Mouse (Mus musculus): ENCODE results near the gene Fam107a. TPM values are rescaled to one million over a fixed set of nuclear protein-coding genes. Genes with fewer than 3 reads are reported as not detected.

Fam107a gene
- polyA plus RNA-seq, 1 experiment from 2014 or later, result 0.11 TPM

- Histone ChIP-seq H3K9ac (no peak overlapping the region), H3K27me3 (replicated peaks) (no peaks in the 10 kb centered on the region), H3K36me3 (no peaks in the 10 kb centered on the region), H3K4me1 (replicated peaks) (no peaks in the 10 kb centered on the region), H3K27ac (ENCODE audit: poor library complexity, severe bottlenecking) (no peak overlapping the region), H3K4me3 (no peak overlapping the region), H3K4me2 (no peak overlapping the region), H3K9me3 (replicated peaks) (peaks cover 9% of the 10 kb centered on the region)
- no peak for ATAC-seq (ENCODE audit: insufficient number of reproducible peaks, low FRiP score)
- 58% methylated on average over 10 of the region's 10 CpGs for WGBS
Observed at GRCm38 (mm10) chr14:8335947-8336346, 18.1 kb upstream of the Fam107a start.

GRCm38 (mm10) chr14:8334511-8334910, 16.7 kb upstream of the Fam107a start:
- peaks cover 9% of the 10 kb centered on the region for H3K9me3 ChIP-seq (replicated peaks)
- no peak overlapping the region for H3K4me2 ChIP-seq
- no peaks in the 10 kb centered on the region for H3K27me3 ChIP-seq (replicated peaks)
- WGBS, result 73% methylated on average over 3 of the region's 3 CpGs
- no peak overlapping the region for H3K4me3 ChIP-seq
- H3K9ac ChIP-seq, result no peak overlapping the region
- no peak for ATAC-seq (ENCODE audit: insufficient number of reproducible peaks, low FRiP score)
- H3K4me1 ChIP-seq (replicated peaks), result no peaks in the 10 kb centered on the region
- no peaks in the 10 kb centered on the region for H3K36me3 ChIP-seq
- no peak overlapping the region for H3K27ac ChIP-seq (ENCODE audit: poor library complexity, severe bottlenecking)

- 83% methylated on average over 11 of the region's 11 CpGs for WGBS
- Histone ChIP-seq H3K36me3 (no peaks in the 10 kb centered on the region), H3K9me3 (replicated peaks) (peaks cover 9% of the 10 kb centered on the region), H3K27ac (ENCODE audit: poor library complexity, severe bottlenecking) (no peak overlapping the region), H3K4me3 (no peak overlapping the region), H3K27me3 (replicated peaks) (no peaks in the 10 kb centered on the region), H3K4me1 (replicated peaks) (no peaks in the 10 kb centered on the region), H3K9ac (no peak overlapping the region), H3K4me2 (no peak overlapping the region)
- no peak for ATAC-seq (ENCODE audit: insufficient number of reproducible peaks, low FRiP score)
Observed at GRCm38 (mm10) chr14:8332314-8333252, 14.8 kb upstream of the Fam107a start.

- Histone ChIP-seq H3K9ac (no peak overlapping the region), H3K27ac (ENCODE audit: poor library complexity, severe bottlenecking) (no peak overlapping the region), H3K4me3 (no peak overlapping the region), H3K4me2 (no peak overlapping the region), H3K4me1 (replicated peaks) (no peaks in the 10 kb centered on the region), H3K36me3 (no peaks in the 10 kb centered on the region), H3K9me3 (replicated peaks) (no peaks in the 10 kb centered on the region), H3K27me3 (replicated peaks) (no peaks in the 10 kb centered on the region)
- 76% methylated on average over 14 of the region's 14 CpGs for WGBS
- no peak for ATAC-seq (ENCODE audit: insufficient number of reproducible peaks, low FRiP score)
Observed at GRCm38 (mm10) chr14:8331307-8331905, 13.6 kb upstream of the Fam107a start.

- Histone ChIP-seq H3K27me3 (replicated peaks) (no peaks in the 10 kb centered on the region), H3K9me3 (replicated peaks) (no peaks in the 10 kb centered on the region), H3K4me3 (no peak overlapping the region), H3K9ac (no peak overlapping the region), H3K36me3 (no peaks in the 10 kb centered on the region), H3K27ac (ENCODE audit: poor library complexity, severe bottlenecking) (no peak overlapping the region), H3K4me2 (no peak overlapping the region), H3K4me1 (replicated peaks) (no peaks in the 10 kb centered on the region)
- 60% methylated on average over 6 of the region's 6 CpGs for WGBS
- no peak for ATAC-seq (ENCODE audit: insufficient number of reproducible peaks, low FRiP score)
Observed at GRCm38 (mm10) chr14:8330390-8330789, 12.6 kb upstream of the Fam107a start.

GRCm38 (mm10) chr14:8329552-8329951, 11.7 kb upstream of the Fam107a start:
- 67% methylated on average over 4 of the region's 4 CpGs for WGBS
- ATAC-seq (ENCODE audit: insufficient number of reproducible peaks, low FRiP score), result no peak
- H3K4me1 ChIP-seq (replicated peaks), result no peaks in the 10 kb centered on the region

GRCm38 (mm10) chr14:8327371-8327770, 9.5 kb upstream of the Fam107a start:
- H3K9ac ChIP-seq, result no peak overlapping the region
- no peak overlapping the region for H3K27ac ChIP-seq (ENCODE audit: poor library complexity, severe bottlenecking)
- H3K4me1 ChIP-seq (replicated peaks), result no peaks in the 10 kb centered on the region
- no peaks in the 10 kb centered on the region for H3K36me3 ChIP-seq
- H3K9me3 ChIP-seq (replicated peaks), result no peaks in the 10 kb centered on the region
- H3K4me3 ChIP-seq, result no peak overlapping the region
- H3K27me3 ChIP-seq (replicated peaks), result 0 out of 2 replicates have a peak, but pooled peaks cover 3% of the 10 kb centered on the region
- H3K4me2 ChIP-seq, result no peak overlapping the region
- no peak for ATAC-seq (ENCODE audit: insufficient number of reproducible peaks, low FRiP score)
- WGBS, result 49% methylated on average over 1 of the region's 1 CpGs

More at GRCm38 (mm10) chr14:8329552-8329951, 11.7 kb upstream of the Fam107a start:
- Histone ChIP-seq H3K9ac (no peak overlapping the region), H3K27ac (ENCODE audit: poor library complexity, severe bottlenecking) (no peak overlapping the region), H3K4me2 (no peak overlapping the region), H3K9me3 (replicated peaks) (no peaks in the 10 kb centered on the region), H3K36me3 (no peaks in the 10 kb centered on the region), H3K27me3 (replicated peaks) (0 out of 2 replicates have a peak, but pooled peaks cover 3% of the 10 kb centered on the region), H3K4me3 (no peak overlapping the region)

- Histone ChIP-seq H3K4me1 (replicated peaks) (no peaks in the 10 kb centered on the region), H3K36me3 (no peaks in the 10 kb centered on the region), H3K27ac (ENCODE audit: poor library complexity, severe bottlenecking) (no peak overlapping the region), H3K9ac (no peak overlapping the region), H3K9me3 (replicated peaks) (no peaks in the 10 kb centered on the region), H3K4me3 (no peak overlapping the region), H3K4me2 (no peak overlapping the region), H3K27me3 (replicated peaks) (0 out of 2 replicates have a peak, but pooled peaks cover 3% of the 10 kb centered on the region)
- no peak for ATAC-seq (ENCODE audit: insufficient number of reproducible peaks, low FRiP score)
Observed at GRCm38 (mm10) chr14:8326961-8327360, 9.1 kb upstream of the Fam107a start.

- H3K27ac ChIP-seq (ENCODE audit: poor library complexity, severe bottlenecking), result no peak overlapping the region
- no peak overlapping the region for H3K4me3 ChIP-seq
- no peak for ATAC-seq (ENCODE audit: insufficient number of reproducible peaks, low FRiP score)
- no peak overlapping the region for H3K9ac ChIP-seq
- 0 out of 2 replicates have a peak, but pooled peaks cover 3% of the 10 kb centered on the region for H3K27me3 ChIP-seq (replicated peaks)
- H3K4me1 ChIP-seq (replicated peaks), result no peaks in the 10 kb centered on the region
- no peak overlapping the region for H3K4me2 ChIP-seq
- 65% methylated on average over 4 of the region's 4 CpGs for WGBS
- no peaks in the 10 kb centered on the region for H3K36me3 ChIP-seq
- H3K9me3 ChIP-seq (replicated peaks), result no peaks in the 10 kb centered on the region
Observed at GRCm38 (mm10) chr14:8325746-8326145, 7.9 kb upstream of the Fam107a start.

- 84% methylated on average over 3 of the region's 3 CpGs for WGBS
- Histone ChIP-seq H3K9ac (no peak overlapping the region), H3K4me2 (no peak overlapping the region), H3K9me3 (replicated peaks) (no peaks in the 10 kb centered on the region), H3K4me1 (replicated peaks) (peaks cover 17% of the 10 kb centered on the region), H3K27ac (ENCODE audit: poor library complexity, severe bottlenecking) (no peak overlapping the region), H3K27me3 (replicated peaks) (peaks cover 36% of the 10 kb centered on the region), H3K4me3 (no peak overlapping the region), H3K36me3 (no peaks in the 10 kb centered on the region)
- ATAC-seq (ENCODE audit: insufficient number of reproducible peaks, low FRiP score), result no peak
Observed at GRCm38 (mm10) chr14:8320528-8320927, 2.7 kb upstream of the Fam107a start.

- 3% methylated on average over 23 of the region's 23 CpGs for WGBS
- Histone ChIP-seq H3K4me1 (replicated peaks) (peaks cover 17% of the 10 kb centered on the region), H3K9ac (peak overlapping the region; percentile 52; the same call in 1 of the 2 replicates), H3K36me3 (no peaks in the 10 kb centered on the region), H3K9me3 (replicated peaks) (no peaks in the 10 kb centered on the region), H3K27me3 (replicated peaks) (peaks cover 42% of the 10 kb centered on the region), H3K4me3 (peak overlapping the region; percentile 41), H3K4me2 (peak overlapping the region; percentile 74), H3K27ac (ENCODE audit: poor library complexity, severe bottlenecking) (no peak overlapping the region)
- no peak for ATAC-seq (ENCODE audit: insufficient number of reproducible peaks, low FRiP score)
Observed at GRCm38 (mm10) chr14:8316366-8317193, 1.2 kb downstream of the Fam107a start.
